Mouse (Mus musculus): ENCODE measurements around the gene Bbip1.

- TF ChIP-seq POLR2A (IDR thresholded peaks at IDR 0.05; ENCODE audit: low read depth, low read length) (no peak), CTCF (IDR thresholded peaks at IDR 0.05; ENCODE audit: borderline replicate concordance, insufficient read depth, low read length) (no peak)
Observed at GRCm38 (mm10) chr19:53957513-53957912, 13.1 kb upstream of the Bbip1 start.
